Mouse (Mus musculus) forebrain, embryonic 11.5 days (tissue): ENCODE measurements around the gene Pax5. TPM values are rescaled to one million over a fixed set of nuclear protein-coding genes. Genes with fewer than 3 reads are reported as not detected.
A peak's percentile ranks its signal among the peaks of the same experiment; 100 is the strongest.

ENCODE experiments used
- ATAC-seq: fragments of 200-750 bp; cut with Nextera tagmentation; replicated peaks from 2 replicates; pipeline ENCODE4 v1.8.0; 2017; ENCODE audit warnings: moderate TSS enrichment; ENCODE audit not compliant: low FRiP score
- DNase-seq: peaks from one replicate; pipeline ENCODE4 v3.0.0-alpha.2; 2017; ENCODE audit warnings: low spot score
- H3K27ac ChIP-seq: fragments of 300-500 bp; sonication (generic); 2 replicates; pipeline ENCODE4 v1.5.1; 2014; ENCODE audit warnings: low read depth, low read length
- H3K27me3 ChIP-seq: fragments of 300-500 bp; sonication (generic); 2 replicates; pipeline ENCODE4 v1.6.1; 2014; ENCODE audit warnings: mild to moderate bottlenecking, low read length, mixed read lengths; ENCODE audit not compliant: control insufficient read depth, insufficient read depth
- H3K36me3 ChIP-seq: fragments of 300-500 bp; sonication (generic); 2 replicates; pipeline ENCODE4 v1.6.1; 2014; ENCODE audit warnings: mild to moderate bottlenecking, low read length, moderate library complexity, mixed read lengths; ENCODE audit not compliant: control insufficient read depth, insufficient read depth
- H3K4me1 ChIP-seq: fragments of 300-500 bp; sonication (generic); replicated peaks from 2 replicates; pipeline ENCODE4 v1.6.1; 2014; ENCODE audit warnings: low read length, mixed read lengths; ENCODE audit not compliant: control insufficient read depth, insufficient read depth
- H3K4me2 ChIP-seq: fragments of 300-500 bp; sonication (generic); 2 replicates; pipeline ENCODE4 v1.6.1; 2014; ENCODE audit warnings: low read depth, mild to moderate bottlenecking, low read length, moderate library complexity, mixed read lengths; ENCODE audit not compliant: severe bottlenecking
- H3K4me3 ChIP-seq: fragments of 300-500 bp; sonication (generic); 2 replicates; pipeline ENCODE4 v1.5.1; 2014; ENCODE audit warnings: low read depth, low read length
- H3K9ac ChIP-seq: fragments of 300-500 bp; sonication (generic); 2 replicates; pipeline ENCODE4 v1.6.1; 2014; ENCODE audit warnings: low read length
- H3K9me3 ChIP-seq: fragments of 300-500 bp; sonication (generic); 2 replicates; pipeline ENCODE4 v1.6.1; 2016; ENCODE audit warnings: low read length, mixed read lengths; ENCODE audit not compliant: control insufficient read depth
- WGBS: fragments of 180-500 bp; shearing (Covaris S2); extraction: QIAGEN DNeasy Blood & Tissue Kit; methylation state at CpG from one replicate; pipeline ENCODE4 v1.1.7; 2014; 5-methylcytosine and 5-hydroxymethylcytosine counted together
- polyA plus RNA-seq: library from polyadenylated mRNA; unstranded; fragments of >200 nt; fragmentation: Nextera tagmentation; extraction: Ambion mirVana; gene quantifications from 2 replicates; pipeline ENCODE4 v1.2.1, GENCODE M21; 2014

Gene Pax5
- polyA plus RNA-seq, 1 experiment from 2014 or later, result 0.11 TPM

- no peak for ATAC-seq
- Histone ChIP-seq H3K9ac (no peak overlapping the region), H3K4me1 (peaks cover 10% of the 10 kb centered on the region), H3K4me2 (peak overlapping the region; percentile 12), H3K36me3 (no peaks in the 10 kb centered on the region), H3K4me3 (0 out of 2 replicates have a peak overlapping the region, but pooled peaks have one; percentile 38), H3K9me3 (no peaks in the 10 kb centered on the region), H3K27ac (no peak overlapping the region), H3K27me3 (peaks cover 81% of the 10 kb centered on the region)
- no peak for DNase-seq
- under 1% methylated on average over 25 of the region's 25 CpGs for WGBS
These were observed 8.2 kb downstream of the Pax5 start for GRCm38 (mm10) chr4:44702011-44702527.

- H3K9ac ChIP-seq, result no peak overlapping the region
- no peak overlapping the region for H3K27ac ChIP-seq
- H3K4me2 ChIP-seq, result 0 out of 2 replicates have a peak overlapping the region, but pooled peaks have one; percentile 2
These were observed 8.8 kb downstream of the Pax5 start for GRCm38 (mm10) chr4:44701513-44701912.

GRCm38 (mm10) chr4:44696676-44697075 lies 13.6 kb downstream of the Pax5 start:
- peaks cover 39% of the 10 kb centered on the region for H3K27me3 ChIP-seq
- ATAC-seq (no peak), DNase-seq (no peak)
- no peak overlapping the region for H3K9ac ChIP-seq
- H3K4me3 ChIP-seq, result no peak overlapping the region
- H3K4me1 ChIP-seq, result no peaks in the 10 kb centered on the region
- no peaks in the 10 kb centered on the region for H3K9me3 ChIP-seq
- H3K36me3 ChIP-seq, result no peaks in the 10 kb centered on the region
- no peak overlapping the region for H3K4me2 ChIP-seq
- no peak overlapping the region for H3K27ac ChIP-seq

More at GRCm38 (mm10) chr4:44701513-44701912, 8.8 kb downstream of the Pax5 start:
- peaks cover 10% of the 10 kb centered on the region for H3K4me1 ChIP-seq
- ATAC-seq, result no peak
- no peaks in the 10 kb centered on the region for H3K36me3 ChIP-seq
- no peak overlapping the region for H3K4me3 ChIP-seq
- WGBS, result under 1% methylated on average over 9 of the region's 9 CpGs
- no peaks in the 10 kb centered on the region for H3K9me3 ChIP-seq
- peaks cover 76% of the 10 kb centered on the region for H3K27me3 ChIP-seq
- peak; percentile 64 for DNase-seq

- H3K9ac ChIP-seq, result no peak overlapping the region
- H3K4me1 ChIP-seq, result no peaks in the 10 kb centered on the region
- 52% methylated on average over 15 of the region's 15 CpGs for WGBS
- H3K27ac ChIP-seq, result no peak overlapping the region
- no peak for DNase-seq
- no peaks in the 10 kb centered on the region for H3K36me3 ChIP-seq
- peaks cover 16% of the 10 kb centered on the region for H3K27me3 ChIP-seq
- no peak overlapping the region for H3K4me3 ChIP-seq
- no peak for ATAC-seq
- H3K9me3 ChIP-seq, result no peaks in the 10 kb centered on the region
- no peak overlapping the region for H3K4me2 ChIP-seq
These were observed 15.9 kb downstream of the Pax5 start for GRCm38 (mm10) chr4:44694369-44694768.

GRCm38 (mm10) chr4:44685582-44685981 lies 24.7 kb downstream of the Pax5 start:
- H3K4me1 ChIP-seq, result no peaks in the 10 kb centered on the region
- DNase-seq, result no peak
- no peaks in the 10 kb centered on the region for H3K9me3 ChIP-seq
- H3K27me3 ChIP-seq, result no peaks in the 10 kb centered on the region
- no peak overlapping the region for H3K4me2 ChIP-seq
- H3K4me3 ChIP-seq, result no peak overlapping the region
- ATAC-seq, result no peak
- 82% methylated on average over 6 of the region's 6 CpGs for WGBS
- H3K9ac ChIP-seq, result no peak overlapping the region
- H3K36me3 ChIP-seq, result no peaks in the 10 kb centered on the region
- no peak overlapping the region for H3K27ac ChIP-seq

- no peak overlapping the region for H3K9ac ChIP-seq
- ATAC-seq (no peak), DNase-seq (no peak)
- no peak overlapping the region for H3K4me3 ChIP-seq
- no peaks in the 10 kb centered on the region for H3K36me3 ChIP-seq
- H3K4me2 ChIP-seq, result no peak overlapping the region
- no peaks in the 10 kb centered on the region for H3K4me1 ChIP-seq
- H3K9me3 ChIP-seq, result no peaks in the 10 kb centered on the region
- WGBS, result 70% methylated on average over 6 of the region's 6 CpGs
- no peak overlapping the region for H3K27ac ChIP-seq
- no peaks in the 10 kb centered on the region for H3K27me3 ChIP-seq
These were observed 29.9 kb downstream of the Pax5 start for GRCm38 (mm10) chr4:44680242-44680897.

- Histone ChIP-seq H3K9me3 (no peaks in the 10 kb centered on the region), H3K27ac (no peak overlapping the region), H3K9ac (no peak overlapping the region), H3K4me2 (no peak overlapping the region), H3K4me1 (peaks cover 3% of the 10 kb centered on the region; the same call in 1 of the 2 replicates), H3K36me3 (no peaks in the 10 kb centered on the region), H3K4me3 (no peak overlapping the region), H3K27me3 (no peaks in the 10 kb centered on the region)
- ATAC-seq (no peak), DNase-seq (no peak)
- WGBS, result 70% methylated on average over 5 of the region's 5 CpGs
These were observed 31.6 kb downstream of the Pax5 start for GRCm38 (mm10) chr4:44678641-44679040.

GRCm38 (mm10) chr4:44678026-44678425 lies 32.3 kb downstream of the Pax5 start:
- H3K27ac ChIP-seq, result no peak overlapping the region
- WGBS, result 75% methylated on average over 3 of the region's 3 CpGs
- H3K27me3 ChIP-seq, result no peaks in the 10 kb centered on the region

GRCm38 (mm10) chr4:44674973-44675372 lies 35.3 kb downstream of the Pax5 start:
- Histone ChIP-seq H3K4me2 (no peak overlapping the region), H3K27me3 (no peaks in the 10 kb centered on the region), H3K36me3 (no peaks in the 10 kb centered on the region), H3K4me1 (peaks cover 6% of the 10 kb centered on the region; the same call in 1 of the 2 replicates), H3K4me3 (no peak overlapping the region), H3K27ac (no peak overlapping the region), H3K9me3 (no peaks in the 10 kb centered on the region), H3K9ac (no peak overlapping the region)
- ATAC-seq (no peak), DNase-seq (no peak)
- 89% methylated on average over 8 of the region's 8 CpGs for WGBS

More at GRCm38 (mm10) chr4:44678026-44678425, 32.3 kb downstream of the Pax5 start:
- H3K4me3 ChIP-seq, result no peak overlapping the region
- H3K4me2 ChIP-seq, result no peak overlapping the region
- no peaks in the 10 kb centered on the region for H3K36me3 ChIP-seq
- DNase-seq (no peak), ATAC-seq (no peak)
- H3K9me3 ChIP-seq, result no peaks in the 10 kb centered on the region
- H3K9ac ChIP-seq, result no peak overlapping the region
- peaks cover 6% of the 10 kb centered on the region; the same call in 1 of the 2 replicates for H3K4me1 ChIP-seq
